Mouse (Mus musculus) MEL (cell line): ENCODE measurements around the gene Soat2. TPM values are rescaled to one million over a fixed set of nuclear protein-coding genes. Genes with fewer than 3 reads are reported as not detected.

Experiments
- DNase-seq: peaks from one replicate; pipeline ENCODE4 v3.0.0; 2011; ENCODE audit warnings: low read depth, low spot score
- H3K27ac ChIP-seq: 2 replicates; pipeline ENCODE4 v1.5.1; 2012; ENCODE audit warnings: low read depth, mild to moderate bottlenecking, control low read depth, low read length, moderate library complexity; ENCODE audit not compliant: control insufficient read depth
- H3K27me3 ChIP-seq, 2 experiments: fragments of 150-350 bp in 1 of 2; sonication (generic) in 1 of 2; 2 replicates each; pipeline ENCODE4 v1.6.1; 2012; ENCODE audit warnings: low read length in 2 of 2, mild to moderate bottlenecking in 2 of 2, improper control_type of control experiment in 1 of 2, moderate library complexity in 1 of 2; ENCODE audit not compliant: insufficient read depth in 2 of 2, control insufficient read depth in 1 of 2
- H3K36me3 ChIP-seq, 2 experiments: 2 replicates each; pipeline ENCODE4 v1.6.1; 2012 to 2014; ENCODE audit warnings: low read length in 2 of 2, improper control_type of control experiment in 1 of 2, inconsistent platforms in 1 of 2, mild to moderate bottlenecking in 1 of 2; ENCODE audit not compliant: insufficient read depth in 2 of 2, control insufficient read depth in 1 of 2
- H3K4me1 ChIP-seq, 2 experiments: fragments of 150-350 bp in 1 of 2; sonication (generic) in 1 of 2; 2 replicates each; pipeline ENCODE4 v1.6.1; 2012; ENCODE audit warnings: low read length in 2 of 2, improper control_type of control experiment in 1 of 2, mild to moderate bottlenecking in 1 of 2; ENCODE audit not compliant: insufficient read depth in 2 of 2, control insufficient read depth in 1 of 2
- H3K4me3 ChIP-seq, 2 experiments: fragments of 150-350 bp in 1 of 2; sonication (generic) in 1 of 2; 2 replicates each; pipeline ENCODE4 v1.5.1; 2012; ENCODE audit warnings: low read depth in 2 of 2, low read length in 2 of 2, mild to moderate bottlenecking in 2 of 2, moderate library complexity in 2 of 2, control low read depth in 1 of 2, improper control_type of control experiment in 1 of 2; ENCODE audit not compliant: control insufficient read depth in 1 of 2, insufficient read depth in 1 of 2
- H3K79me2 ChIP-seq: 2 replicates; pipeline ENCODE4 v1.6.1; 2012; ENCODE audit warnings: mild to moderate bottlenecking, low read length, moderate library complexity; ENCODE audit not compliant: control insufficient read depth, poor library complexity, insufficient read depth
- H3K9ac ChIP-seq: 2 replicates; pipeline ENCODE4 v1.6.1; 2012; ENCODE audit warnings: low read depth, mild to moderate bottlenecking, control low read depth, low read length, moderate library complexity; ENCODE audit not compliant: control insufficient read depth, poor library complexity, severe bottlenecking
- H3K9me3 ChIP-seq: fragments of 150-350 bp; sonication (generic); replicated peaks from 2 replicates; pipeline ENCODE4 v1.6.1; 2012; ENCODE audit warnings: mild to moderate bottlenecking, low read length, improper control_type of control experiment, moderate library complexity; ENCODE audit not compliant: insufficient read depth
- BHLHE40 ChIP-seq: IDR thresholded peaks from 2 replicates; pipeline ENCODE4 v1.6.1; 2012; ENCODE audit warnings: low read depth, mild to moderate bottlenecking, inconsistent platforms, low read length, improper control_type of control experiment, borderline replicate concordance
- CHD1 ChIP-seq: IDR thresholded peaks from 2 replicates; pipeline ENCODE4 v1.6.1; 2012; ENCODE audit warnings: low read depth, mild to moderate bottlenecking, inconsistent platforms, low read length, improper control_type of control experiment
- E2F4 ChIP-seq: IDR thresholded peaks from 2 replicates; pipeline ENCODE4 v1.6.1; 2011; ENCODE audit warnings: low read depth, low read length, improper control_type of control experiment, borderline replicate concordance
- ELF1 ChIP-seq: IDR thresholded peaks from 2 replicates; pipeline ENCODE4 v1.6.1; 2014; ENCODE audit warnings: low read depth, mild to moderate bottlenecking, inconsistent platforms, low read length, improper control_type of control experiment, moderate library complexity
- EP300 ChIP-seq, 2 experiments: IDR thresholded peaks; 2 replicates each; pipeline ENCODE4 v1.6.1; 2011; ENCODE audit warnings: improper control_type of control experiment in 2 of 2, low read length in 2 of 2, low read depth in 1 of 2, mild to moderate bottlenecking in 1 of 2
- ETS1 ChIP-seq: IDR thresholded peaks from 2 replicates; pipeline ENCODE4 v1.6.1; 2012; ENCODE audit warnings: low read depth, mild to moderate bottlenecking, inconsistent platforms, low read length, improper control_type of control experiment, moderate library complexity
- MAFK ChIP-seq: IDR thresholded peaks from 2 replicates; pipeline ENCODE4 v1.6.1; 2011; ENCODE audit warnings: low read depth, mild to moderate bottlenecking, low read length, improper control_type of control experiment, borderline replicate concordance
- MAZ ChIP-seq: IDR thresholded peaks from 2 replicates; pipeline ENCODE4 v1.6.1; 2012; ENCODE audit warnings: low read depth, mild to moderate bottlenecking, inconsistent platforms, low read length, improper control_type of control experiment
- MXI1 ChIP-seq: IDR thresholded peaks from 2 replicates; pipeline ENCODE4 v1.6.1; 2011; ENCODE audit warnings: mild to moderate bottlenecking, low read depth, low read length, improper control_type of control experiment
- MYC ChIP-seq: IDR thresholded peaks from 2 replicates; pipeline ENCODE4 v1.6.1; 2011; ENCODE audit warnings: low read depth, mild to moderate bottlenecking, low read length, improper control_type of control experiment, moderate library complexity
- NELFE ChIP-seq: IDR thresholded peaks from 2 replicates; pipeline ENCODE4 v1.6.1; 2011; ENCODE audit warnings: low read depth, low read length, improper control_type of control experiment
- NRF1 ChIP-seq: IDR thresholded peaks from 2 replicates; pipeline ENCODE4 v1.6.1; 2014; ENCODE audit warnings: low read depth, mild to moderate bottlenecking, inconsistent platforms, low read length, improper control_type of control experiment, moderate library complexity; ENCODE audit not compliant: poor library complexity, insufficient read depth, severe bottlenecking
- POLR2A ChIP-seq, 2 experiments: IDR thresholded peaks; 2 replicates each; pipeline ENCODE4 v1.6.1; 2011 to 2012; ENCODE audit warnings: low read length in 2 of 2, mild to moderate bottlenecking in 2 of 2, control low read depth in 1 of 2, improper control_type of control experiment in 1 of 2, low read depth in 1 of 2, moderate library complexity in 1 of 2; ENCODE audit not compliant: control insufficient read depth in 1 of 2, insufficient read depth in 1 of 2, poor library complexity in 1 of 2
- POLR2AphosphoS5 ChIP-seq: IDR thresholded peaks from 2 replicates; pipeline ENCODE4 v1.6.1; 2012; ENCODE audit warnings: low read depth, borderline replicate concordance, mild to moderate bottlenecking, inconsistent platforms, low read length, moderate library complexity, mixed read lengths
- RAD21 ChIP-seq: IDR thresholded peaks from 2 replicates; pipeline ENCODE4 v1.6.1; 2011; ENCODE audit warnings: mild to moderate bottlenecking, low read depth, low read length, improper control_type of control experiment
- TAL1 ChIP-seq: IDR thresholded peaks from 2 replicates; pipeline ENCODE4 v1.6.1; 2012; ENCODE audit warnings: mild to moderate bottlenecking, inconsistent platforms, low read length, moderate library complexity, mixed read lengths
- TCF12 ChIP-seq: IDR thresholded peaks from 2 replicates; pipeline ENCODE4 v1.6.1; 2014; ENCODE audit warnings: low read depth, mild to moderate bottlenecking, inconsistent platforms, low read length, improper control_type of control experiment, moderate library complexity
- UBTF ChIP-seq: IDR thresholded peaks from 2 replicates; pipeline ENCODE4 v1.6.1; 2012; ENCODE audit warnings: low read depth, mild to moderate bottlenecking, inconsistent platforms, low read length, improper control_type of control experiment, moderate library complexity, borderline replicate concordance; ENCODE audit not compliant: insufficient read depth
- ZC3H11A ChIP-seq: IDR thresholded peaks from 2 replicates; pipeline ENCODE4 v1.6.1; 2012; ENCODE audit warnings: low read depth, mild to moderate bottlenecking, inconsistent platforms, low read length, improper control_type of control experiment
- ZNF384 ChIP-seq: IDR thresholded peaks from 2 replicates; pipeline ENCODE4 v1.6.1; 2012; ENCODE audit warnings: low read depth, mild to moderate bottlenecking, inconsistent platforms, low read length, improper control_type of control experiment
- polyA plus RNA-seq, 2 experiments: library from polyadenylated mRNA; stranded (reverse) in 1 of 2; unstranded in 1 of 2; fragments of >175 nt in 1 of 2; fragments of >200 nt in 1 of 2; gene quantifications; 2 replicates each; pipeline versions ENCODE4 v1.2.1 to v1.2.4; 2012; ENCODE audit warnings: low replicate concordance in 2 of 2, low read depth in 1 of 2; ENCODE audit not compliant: insufficient read length in 2 of 2, insufficient read depth in 1 of 2, missing spikeins in 1 of 2
- total RNA-seq: library from RNA; depleted of rRNA; stranded (reverse); fragments of 300-350 nt; gene quantifications from 2 replicates; pipeline ENCODE4 v1.2.3, GENCODE M21; 2012

Gene Soat2
- total and polyA plus RNA-seq, 3 experiments = 20.0 to 44.8 TPM; not detected in 1

DNA sequence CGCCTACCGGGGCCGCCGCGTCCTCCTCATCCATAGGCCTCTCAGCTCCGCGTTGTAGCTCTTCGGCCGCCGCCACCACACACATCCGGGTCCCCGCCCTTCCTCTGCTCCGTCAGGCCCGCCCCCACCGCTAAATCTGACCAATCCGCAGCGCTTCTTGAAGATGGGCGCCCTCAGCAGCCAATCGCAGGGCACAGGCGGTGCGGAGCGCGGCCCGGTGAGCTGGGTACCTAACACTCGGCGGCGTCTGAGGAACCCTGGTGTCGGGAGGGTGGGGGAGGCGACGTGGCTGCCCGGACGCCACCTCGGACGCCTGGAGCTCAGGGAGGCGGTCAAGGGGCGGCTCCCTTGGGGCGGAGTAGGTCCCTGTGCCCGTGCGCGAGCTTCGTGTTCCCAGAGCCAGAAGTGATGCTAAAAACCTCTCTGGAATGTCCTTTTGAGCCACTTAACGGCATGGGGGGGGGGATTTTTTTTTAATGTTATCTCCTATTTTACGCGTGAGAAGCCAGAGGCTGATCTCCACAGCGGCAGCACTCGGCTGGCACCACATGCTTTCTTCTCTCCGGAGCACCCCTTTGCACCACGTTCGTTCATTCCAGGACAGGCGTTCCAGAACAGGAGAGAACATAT is 14.1 kb upstream of the Soat2 start, which contains the start of gene Spryd3 (continued):
- peak; percentile 81; the same call in 1 of the 2 replicates for TF ChIP-seq MYC
- TF ChIP-seq RAD21 = no peak

DNA sequence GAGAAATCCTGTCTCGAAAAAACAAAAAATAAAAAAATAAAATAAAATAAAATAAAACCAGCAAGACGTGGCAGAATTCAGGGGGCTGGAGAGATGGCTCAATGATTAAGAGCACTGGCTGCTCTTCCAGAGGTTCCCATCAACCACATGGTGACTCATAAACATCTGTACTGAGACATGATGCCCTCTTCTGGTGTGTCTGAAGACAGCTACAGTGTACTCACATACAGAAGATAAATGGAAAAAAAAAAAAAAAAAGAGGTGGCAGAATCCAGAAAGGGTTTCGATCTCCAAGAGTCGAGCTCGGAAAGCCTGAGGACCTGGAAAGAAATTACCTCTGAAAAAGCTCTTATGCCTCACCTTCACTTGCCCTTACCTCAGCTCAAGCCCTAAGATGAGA is 9.2 kb upstream of the Soat2 start:
- Histone ChIP-seq H3K27ac (no peak overlapping the region), H3K4me1 (peaks cover 12 to 14% of the 10 kb centered on the region in 2 experiments), H3K9me3 (no peaks in the 10 kb centered on the region), H3K9ac (no peak overlapping the region), H3K79me2 (no peaks in the 10 kb centered on the region; the same call in 1 of the 2 replicates), H3K27me3 (no peaks in the 10 kb centered on the region)
- DNase-seq = no peak
- TF ChIP-seq ZNF384 (peak; percentile 71), E2F4 (no peak), ZC3H11A (no peak)
- TF ChIP-seq, all 39 proteins: peak for 1
- no peak overlapping the region for H3K4me3 ChIP-seq
- H3K36me3 ChIP-seq = peaks cover 0 to 15% of the 10 kb centered on the region in 2 experiments; a peak in 2 of 4 replicates

DNA sequence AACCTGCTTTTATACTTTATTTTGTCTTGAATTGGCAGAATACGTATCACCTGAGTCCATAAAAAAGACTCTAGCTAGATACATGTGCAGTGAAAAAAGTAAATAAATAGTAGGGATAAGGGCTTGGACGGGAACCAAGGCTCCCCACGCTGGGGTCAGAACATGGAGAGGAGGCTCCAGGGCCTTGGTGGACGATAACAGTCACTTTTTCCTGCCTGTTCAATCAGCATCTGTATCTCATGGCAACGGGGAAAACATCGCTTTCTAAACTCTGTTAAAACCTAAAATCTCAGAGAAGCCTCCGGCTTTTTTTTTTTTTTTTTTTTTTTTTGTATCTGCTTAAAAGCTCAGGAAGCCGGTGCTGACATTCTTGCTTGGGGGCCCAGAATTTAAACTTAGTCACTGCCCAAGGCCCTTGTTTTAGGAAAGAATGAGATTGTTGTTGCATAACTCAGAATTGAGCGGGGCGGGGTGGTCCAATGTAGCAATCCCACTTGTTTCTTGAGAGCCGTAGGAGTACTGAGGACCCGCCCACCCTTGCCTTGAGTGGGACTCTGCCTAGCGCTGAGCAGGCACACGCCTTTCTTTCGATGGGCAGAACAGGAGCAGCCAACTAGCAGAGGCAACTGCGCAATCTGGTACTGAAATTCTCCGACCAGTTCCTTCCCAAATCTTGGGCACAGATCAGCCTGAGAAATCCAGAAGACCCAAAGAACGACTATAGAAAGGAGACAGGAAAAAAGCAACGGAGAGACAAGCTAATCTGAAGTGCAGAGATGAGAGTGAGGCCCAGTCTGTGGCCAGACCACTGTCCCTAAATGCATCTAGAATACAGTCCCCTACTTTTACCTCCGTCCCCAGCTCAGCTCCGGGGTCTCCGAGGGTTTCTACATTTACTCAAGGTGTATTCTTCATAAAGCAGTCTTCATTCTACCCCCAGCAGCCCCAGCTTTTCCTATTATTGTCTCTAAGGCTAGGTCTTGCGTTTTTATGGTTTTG is 7.1 kb upstream of the Soat2 start:
- no peak overlapping the region for H3K9ac ChIP-seq
- peaks cover 6 to 14% of the 10 kb centered on the region in 2 experiments for H3K4me1 ChIP-seq
- no peak overlapping the region for H3K27ac ChIP-seq
- H3K9me3 ChIP-seq = no peaks in the 10 kb centered on the region
- no peaks in the 10 kb centered on the region for H3K79me2 ChIP-seq
- TF ChIP-seq EP300 (IDR thresholded peaks at IDR 0.05; ENCODE audit: low read depth in 1 of 2, low read length in 2 of 2) (no peak), POLR2AphosphoS5 (no peak), ZNF384 (peak; percentile 50; the same call in 1 of the 2 replicates)
- TF ChIP-seq, all 39 proteins: peak for 1
- Histone ChIP-seq H3K4me3 (no peak overlapping the region), H3K36me3 (peaks cover 0 to 14% of the 10 kb centered on the region in 2 experiments; a peak in 2 of 4 replicates), H3K27me3 (no peaks in the 10 kb centered on the region)
- DNase-seq = no peak

DNA sequence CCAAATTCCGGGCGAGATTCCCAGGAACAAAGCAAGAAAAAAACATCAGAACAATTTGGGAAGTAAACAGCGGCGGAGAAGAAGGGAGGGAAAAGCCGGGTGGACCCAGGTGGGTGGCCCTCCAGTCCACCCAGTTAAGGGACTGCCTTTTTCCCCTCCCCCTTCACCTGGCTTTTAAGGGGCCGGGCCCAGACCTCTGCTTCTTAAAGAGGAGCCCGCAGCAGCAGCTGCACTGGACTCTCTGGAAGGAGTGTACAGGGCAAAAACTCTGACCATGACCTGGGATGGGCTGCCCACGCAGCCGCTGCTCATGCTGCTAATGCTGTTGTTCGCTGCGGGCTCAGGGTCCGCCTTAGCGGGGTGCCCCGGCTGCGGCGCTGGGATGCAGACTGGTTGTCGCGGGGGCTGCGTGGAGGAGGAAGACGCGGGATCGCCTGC is 6.0 kb upstream of the Soat2 start, which contains the start of gene Igfbp6:
Gene Igfbp6, plus strand, starts transcription at position 89 of the 438 bp plus-strand sequence.
- no peak within 1 kb of the TSS for H3K9ac ChIP-seq
- no peak for DNase-seq
- H3K79me2 ChIP-seq = no peaks in the 10 kb centered on the region
- no peak within 1 kb of the TSS for H3K4me3 ChIP-seq
- peaks cover 0 to 14% of the 10 kb centered on the region in 2 experiments; a peak in 2 of 4 replicates for H3K36me3 ChIP-seq
- H3K27me3 ChIP-seq = no peaks in the 10 kb centered on the region
- peaks cover 6 to 14% of the 10 kb centered on the region in 2 experiments for H3K4me1 ChIP-seq
- H3K9me3 ChIP-seq = no peaks in the 10 kb centered on the region
- no peak within 1 kb of the TSS for H3K27ac ChIP-seq
- TF ChIP-seq ZNF384 (no peak), MAZ (no peak), ETS1 (no peak), TCF12 (no peak), UBTF (no peak), MAFK (no peak), MXI1 (no peak), CHD1 (no peak), NELFE (no peak), POLR2A (IDR thresholded peaks at IDR 0.05; ENCODE audit: control insufficient read depth in 1 of 2, insufficient read depth in 1 of 2, low read depth in 1 of 2, low read length in 2 of 2, poor library complexity in 1 of 2) (no peak), ELF1 (no peak), BHLHE40 (no peak), NRF1 (no peak), TAL1 (no peak)
